Mouse (Mus musculus) cerebellum, adult 9-10 months (tissue): ENCODE measurements around the gene Zbtb7b.
A peak's percentile ranks its signal among the peaks of the same experiment; 100 is the strongest.

Source experiments
- DNase-seq: peaks from one replicate; pipeline ENCODE4 v3.0.0; 2022

Gene Zbtb7b

DNA sequence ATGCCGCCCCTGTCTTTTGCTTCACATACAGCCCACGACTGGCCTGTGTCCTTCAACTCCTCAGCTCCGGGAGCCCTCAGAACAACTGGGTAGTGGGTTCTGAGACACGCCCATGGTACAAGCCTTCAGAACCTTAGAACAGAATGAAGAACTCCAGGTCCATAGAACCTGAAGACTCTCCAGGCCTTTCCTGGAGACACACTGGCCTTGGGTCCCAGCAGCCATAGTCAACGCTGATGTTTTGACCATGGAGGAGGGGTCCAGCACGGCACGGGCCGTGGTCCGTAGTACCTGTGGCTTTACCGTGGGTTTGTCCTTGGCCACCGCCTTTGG, 29.5 kb downstream of the Zbtb7b start, which contains the start of gene Dcst1:
Dcst1 (minus strand) TSS at position 101 of the 333 bp plus-strand sequence.
- DNase-seq, result no peak

DNA sequence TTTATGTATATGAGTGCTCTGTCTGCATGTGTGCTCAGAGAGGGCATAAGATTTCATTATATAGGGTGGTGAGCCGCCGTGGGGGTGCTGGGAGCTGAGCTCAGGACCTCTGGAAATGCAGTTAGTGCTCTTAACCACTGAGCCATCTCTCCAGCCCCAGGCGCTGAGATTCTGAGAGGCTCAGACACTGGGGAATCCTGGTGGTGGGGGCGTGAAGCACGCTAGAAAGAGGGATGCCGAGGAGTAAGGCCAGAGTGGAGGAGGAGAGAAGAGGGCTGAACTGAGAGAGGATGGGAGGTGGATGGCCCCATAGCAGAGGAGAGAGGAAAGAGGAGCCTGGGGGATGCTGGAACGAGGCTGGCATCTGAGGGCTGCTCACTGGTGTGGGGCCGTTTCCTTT, 29.9 kb downstream of the Zbtb7b start:
- no peak for DNase-seq

GRCm38 (mm10) chr3:89361675-89362074, 32.9 kb downstream of the Zbtb7b start, which contains the start of gene Dcst2:
TSS of gene Dcst2 (plus strand) at chr3:89361975.
- DNase-seq, result no peak

GRCm38 (mm10) chr3:89360237-89360636, 34.3 kb downstream of the Zbtb7b start:
- DNase-seq, result no peak

- no peak for DNase-seq
These were observed 34.9 kb downstream of the Zbtb7b start for GRCm38 (mm10) chr3:89359630-89360029.

DNA sequence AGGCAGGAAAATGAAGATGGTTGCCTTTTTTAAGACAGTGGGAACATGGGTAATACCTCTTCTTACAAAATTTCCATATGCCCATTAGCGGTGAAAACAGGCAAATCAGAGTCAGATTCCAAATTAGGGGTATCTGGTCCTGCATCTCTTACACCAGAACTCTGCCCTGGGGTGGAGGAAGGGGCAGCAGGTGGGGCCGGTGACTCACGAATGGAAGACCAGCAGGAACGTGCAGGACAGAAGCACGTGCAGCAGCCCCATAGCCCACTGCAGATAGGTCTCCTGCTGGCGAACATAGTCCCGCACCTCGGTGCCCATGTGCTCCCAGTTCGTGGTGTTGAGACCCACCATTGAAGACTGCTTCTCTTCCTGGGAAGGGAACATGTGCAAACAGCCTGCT, 38.5 kb downstream of the Zbtb7b start:
- no peak for DNase-seq

DNA sequence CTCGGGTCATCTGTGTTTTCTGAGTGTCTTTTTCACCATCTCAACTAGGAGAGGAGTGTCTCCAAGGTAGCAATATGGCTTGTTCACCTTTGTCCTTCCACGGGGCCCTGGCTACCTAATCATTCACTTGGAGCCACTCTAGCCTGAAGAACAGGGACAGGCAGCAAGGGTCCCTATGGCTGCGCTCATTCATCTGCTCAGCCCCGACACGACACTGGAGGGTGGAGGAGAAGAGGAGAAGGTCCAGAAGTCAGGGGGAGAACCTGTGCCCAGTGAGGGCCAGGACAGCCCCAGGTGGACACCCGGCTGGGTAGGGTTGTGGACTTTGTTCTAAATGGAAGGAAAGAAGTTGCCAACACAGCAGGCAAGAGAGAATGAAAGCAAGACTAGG, 39.1 kb downstream of the Zbtb7b start:
- no peak for DNase-seq

GRCm38 (mm10) chr3:89354816-89355511, 39.6 kb downstream of the Zbtb7b start:
- DNase-seq, result peak; percentile 91

DNA sequence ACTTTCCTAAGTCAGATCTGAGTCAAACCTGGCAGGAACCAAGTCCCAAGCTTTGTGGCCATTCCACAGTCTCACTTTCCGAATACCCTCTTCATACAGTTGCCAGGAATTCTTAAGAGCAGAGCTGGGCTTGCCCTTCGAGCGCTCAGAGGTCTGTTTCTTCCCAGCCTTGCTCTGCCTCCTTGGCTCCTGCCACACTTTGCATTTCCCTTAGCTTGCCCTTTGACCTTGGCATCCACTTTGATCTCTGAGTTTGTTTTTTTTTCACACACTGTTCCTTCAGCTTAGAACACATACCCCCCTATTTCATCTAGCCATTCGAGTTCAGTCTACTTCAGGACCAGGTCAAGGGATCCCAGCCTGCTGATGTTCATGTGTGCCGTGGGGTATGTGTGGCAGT, 43.3 kb downstream of the Zbtb7b start:
- DNase-seq, result no peak

GRCm38 (mm10) chr3:89349869-89350501, 44.6 kb downstream of the Zbtb7b start, which contains the start of gene Adam15:
TSS of gene Adam15 (minus strand) at chr3:89349996.
- DNase-seq, result peak; percentile 94

- peak; percentile 55 for DNase-seq
These were observed 45.4 kb downstream of the Zbtb7b start for GRCm38 (mm10) chr3:89348911-89349868.

DNA sequence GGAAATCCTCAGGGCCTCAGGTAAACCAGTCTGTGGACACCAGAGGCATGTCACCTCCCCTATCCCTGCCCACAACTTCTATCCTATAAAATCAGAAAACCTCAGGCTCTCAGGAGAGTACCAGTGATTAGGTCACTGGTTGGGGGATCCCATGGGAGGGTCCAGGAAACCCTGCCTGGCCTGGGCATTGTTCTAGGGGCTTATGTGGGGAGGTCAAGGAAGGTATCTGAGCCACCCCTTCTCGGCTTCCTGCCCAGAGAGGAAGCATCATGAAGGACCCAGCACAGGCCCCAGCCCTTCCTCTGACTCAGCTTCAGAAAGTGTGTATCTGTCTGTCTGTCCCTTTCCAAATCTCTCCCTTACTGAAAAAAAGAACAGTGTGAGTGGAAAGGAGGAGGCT, 46.7 kb downstream of the Zbtb7b start:
- no peak for DNase-seq

DNA sequence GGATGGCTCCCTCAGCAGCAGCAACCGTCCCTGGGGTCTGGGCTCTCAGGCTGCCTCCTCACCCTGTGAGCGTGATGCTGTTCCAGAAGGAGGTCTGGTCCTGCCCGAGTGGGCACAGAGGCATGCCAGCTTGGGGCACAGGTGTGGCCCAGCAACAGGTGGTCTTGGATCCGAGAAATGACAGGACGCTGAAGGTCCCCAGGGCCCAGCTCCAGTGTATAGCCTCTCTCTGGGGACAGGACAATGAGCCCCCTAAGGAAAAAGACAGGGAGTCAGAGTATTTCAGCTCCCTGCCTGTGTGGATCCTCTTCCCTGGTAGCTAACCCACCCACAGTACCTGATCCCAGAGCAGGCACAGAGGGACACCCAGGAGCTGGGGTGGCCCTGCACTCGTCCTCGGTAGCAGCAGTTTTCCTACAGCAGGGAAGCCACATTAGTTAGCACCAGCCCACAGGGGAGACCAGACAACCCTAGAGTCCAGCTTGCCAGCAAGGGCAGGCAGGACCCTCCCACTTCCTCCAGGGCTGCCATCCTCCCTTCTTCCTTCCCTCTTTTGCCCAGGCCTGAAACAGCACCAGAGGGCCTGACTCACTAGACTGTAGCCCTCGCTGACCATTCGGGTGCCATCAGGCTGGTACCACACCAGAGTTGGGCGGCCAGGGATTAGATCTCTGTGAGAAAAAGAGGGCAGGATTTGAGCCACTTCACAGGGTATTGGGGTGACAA, 47.6 kb downstream of the Zbtb7b start:
- no peak for DNase-seq

DNA sequence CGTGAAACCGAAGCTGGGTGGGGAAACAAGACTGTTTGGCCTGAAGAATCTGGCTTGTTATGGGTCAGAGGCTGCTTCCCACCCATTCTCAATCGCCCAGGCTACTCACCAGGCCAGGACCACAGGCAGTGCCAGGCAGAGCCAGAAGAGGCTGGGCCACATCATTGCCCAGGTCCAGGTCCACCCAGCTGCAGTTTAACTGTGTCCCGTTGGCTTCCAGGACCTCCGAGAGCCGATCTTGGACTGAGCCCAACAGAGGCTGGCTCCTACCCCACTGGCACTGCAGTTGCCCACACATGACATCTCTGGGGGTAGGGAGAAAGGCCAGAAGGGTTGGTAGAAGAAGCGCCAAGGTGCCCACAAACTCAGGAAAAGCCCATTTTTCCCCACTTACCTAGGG, 51.3 kb downstream of the Zbtb7b start:
- DNase-seq, result no peak

GRCm38 (mm10) chr3:89341794-89342193, 52.8 kb downstream of the Zbtb7b start:
- DNase-seq, result no peak

DNA sequence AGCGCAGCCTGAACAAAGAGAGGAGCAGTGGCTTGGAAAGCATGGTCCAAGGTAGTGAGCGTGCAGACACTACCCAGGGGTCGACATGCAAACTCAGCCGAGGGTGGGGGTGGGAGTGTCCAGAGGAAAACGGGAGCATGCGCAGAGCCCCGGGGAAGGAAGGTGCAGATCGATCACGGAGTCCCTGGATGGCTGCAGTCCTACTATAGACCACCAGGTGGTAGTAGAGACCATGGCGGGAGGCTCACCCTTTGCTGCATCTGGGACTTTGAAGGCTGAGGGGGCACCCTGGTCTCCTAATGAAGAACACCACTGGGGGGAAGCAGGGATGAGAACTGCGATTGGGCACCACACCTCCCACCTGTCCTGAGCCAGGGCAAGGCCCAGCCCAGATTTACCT, 54.1 kb downstream of the Zbtb7b start:
- DNase-seq, result peak; percentile 79

GRCm38 (mm10) chr3:89339416-89339815, 55.2 kb downstream of the Zbtb7b start:
- no peak for DNase-seq

- DNase-seq, result no peak
These were observed 56.6 kb downstream of the Zbtb7b start, which contains the start of gene Efna4 for GRCm38 (mm10) chr3:89337721-89338578. TSS of gene Efna4 (minus strand) at chr3:89338028.

GRCm38 (mm10) chr3:89337062-89337720, 57.4 kb downstream of the Zbtb7b start:
- no peak for DNase-seq

DNA sequence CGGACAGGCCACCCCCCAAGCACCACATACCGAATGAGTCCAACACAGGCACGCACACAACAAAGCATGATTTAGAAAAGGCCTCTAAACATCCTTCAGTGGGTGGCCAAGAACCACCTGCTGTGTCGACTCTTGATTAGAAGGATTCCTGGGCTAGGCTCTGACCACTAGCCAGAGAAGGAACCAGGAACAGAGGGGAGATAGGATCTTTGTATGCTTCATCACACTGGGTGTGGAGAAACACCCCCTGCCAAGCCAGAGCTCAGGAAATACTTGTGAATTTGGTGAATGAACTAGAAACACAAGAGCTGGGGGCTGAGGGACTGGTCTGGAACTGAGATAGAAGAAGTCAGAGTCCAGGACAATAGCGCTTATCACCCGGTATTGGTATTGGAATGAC, 58.0 kb downstream of the Zbtb7b start:
- no peak for DNase-seq

DNA sequence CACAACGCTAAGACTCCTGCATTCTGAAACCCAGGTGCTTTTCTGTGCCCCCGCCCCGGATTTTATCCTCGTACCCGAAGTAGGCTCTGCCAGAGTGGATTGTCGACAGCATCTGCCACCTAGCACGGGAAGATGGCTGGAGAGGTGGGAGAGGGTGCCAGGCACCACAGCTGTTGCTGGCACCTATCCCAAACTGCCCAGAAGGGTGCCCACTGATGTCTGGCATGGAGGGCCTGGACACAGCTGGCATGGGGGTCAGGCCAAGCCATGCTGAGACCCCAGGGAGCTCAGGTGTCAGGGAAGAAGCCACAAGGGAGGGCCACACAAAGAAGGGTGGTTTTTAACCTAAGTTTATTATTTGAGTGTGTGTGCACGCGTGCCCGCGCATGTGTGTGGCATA, 61.5 kb downstream of the Zbtb7b start:
- no peak for DNase-seq
